Mouse (Mus musculus) gastrocnemius, postnatal 4 days (tissue): ENCODE measurements around the gene Slc8a1. TPM values are rescaled to one million over a fixed set of nuclear protein-coding genes. Genes with fewer than 3 reads are reported as not detected.

ENCODE experiments used
- DNase-seq, 2 experiments: peaks; one replicate each; pipeline ENCODE4 v3.0.0; 2021 to 2022; ENCODE audit warnings: low spot score in 2 of 2, mixed read lengths in 2 of 2
- total RNA-seq, 2 experiments: library from RNA; stranded (reverse); gene quantifications; 2 replicates each; pipeline ENCODE4 v1.2.3; 2021

Slc8a1 gene
- total RNA-seq, 2 experiments from 2014 or later, result 42.0 to 43.2 TPM

GRCm38 (mm10) chr17:81669816-81670691 lies 68.1 kb downstream of the Slc8a1 start:
- DNase-seq, result peak; percentile 54 to 73

GRCm38 (mm10) chr17:81669062-81669815 lies 68.9 kb downstream of the Slc8a1 start:
- DNase-seq, result peak in 1 of 2 experiments; percentile 41

GRCm38 (mm10) chr17:81668466-81668865 lies 69.7 kb downstream of the Slc8a1 start:
- no peak for DNase-seq

GRCm38 (mm10) chr17:81667935-81668334 lies 70.2 kb downstream of the Slc8a1 start:
- DNase-seq, result no peak

GRCm38 (mm10) chr17:81666551-81666950 lies 71.6 kb downstream of the Slc8a1 start:
- DNase-seq, result no peak

- no peak for DNase-seq
These were observed 73.3 kb downstream of the Slc8a1 start for GRCm38 (mm10) chr17:81664916-81665315.

GRCm38 (mm10) chr17:81657828-81658227 lies 80.3 kb downstream of the Slc8a1 start:
- no peak for DNase-seq

- no peak for DNase-seq
These were observed 83.6 kb downstream of the Slc8a1 start for GRCm38 (mm10) chr17:81654548-81654947.

- DNase-seq, result no peak
These were observed 85.2 kb downstream of the Slc8a1 start for GRCm38 (mm10) chr17:81652958-81653357.

GRCm38 (mm10) chr17:81636822-81637221 lies 101.4 kb downstream of the Slc8a1 start:
- no peak for DNase-seq

- no peak for DNase-seq
These were observed 107.7 kb downstream of the Slc8a1 start for GRCm38 (mm10) chr17:81630471-81630870.

GRCm38 (mm10) chr17:81621188-81621644 lies 117.0 kb downstream of the Slc8a1 start:
- DNase-seq, result no peak

- no peak for DNase-seq
These were observed 119.7 kb downstream of the Slc8a1 start for GRCm38 (mm10) chr17:81618461-81618860.

GRCm38 (mm10) chr17:81616326-81616725 lies 121.9 kb downstream of the Slc8a1 start:
- no peak for DNase-seq

GRCm38 (mm10) chr17:81615391-81615790 lies 122.8 kb downstream of the Slc8a1 start:
- no peak for DNase-seq

- no peak for DNase-seq
These were observed 130.7 kb downstream of the Slc8a1 start for GRCm38 (mm10) chr17:81607515-81607914.

GRCm38 (mm10) chr17:81606084-81606483 lies 132.1 kb downstream of the Slc8a1 start:
- DNase-seq, result no peak

GRCm38 (mm10) chr17:81605219-81605660 lies 132.9 kb downstream of the Slc8a1 start:
- no peak for DNase-seq

GRCm38 (mm10) chr17:81599072-81599471 lies 139.1 kb downstream of the Slc8a1 start:
- no peak for DNase-seq

GRCm38 (mm10) chr17:81589791-81590190 lies 148.4 kb downstream of the Slc8a1 start:
- no peak for DNase-seq

- DNase-seq, result no peak
These were observed 151.4 kb downstream of the Slc8a1 start for GRCm38 (mm10) chr17:81586759-81587158.
